Mouse (Mus musculus): Measurements from ENCODE around the gene Wdr6. TPM values are rescaled to one million over a fixed set of nuclear protein-coding genes. Genes with fewer than 3 reads are reported as not detected.

The Wdr6 gene
- polyA plus RNA-seq, 2 experiments = 8.4 TPM

GRCm38 (mm10) chr9:108569381-108570206 is 8.9 kb downstream of the Wdr6 start, which contains the start of gene Dalrd3:
TSS of gene Dalrd3 (plus strand) at chr9:108569886.
- Histone ChIP-seq H3K9me3 (ENCODE audit: control insufficient read depth, low read length) (no peaks in the 10 kb centered on the region), H3K4me1 (replicated peaks; ENCODE audit: control insufficient read depth in 2 of 2, insufficient read depth in 2 of 2, low read length in 1 of 2) (peaks cover 12 to 21% of the 10 kb centered on the region in 2 experiments), H3K27ac (peak within 1 kb of the TSS; percentile 31), H3K4me3 (ENCODE audit: insufficient read depth in 1 of 2, low read depth in 2 of 2, low read length in 2 of 2) (peak within 1 kb of the TSS; percentile 73 to 86), H3K27me3 (ENCODE audit: control insufficient read depth, insufficient read depth, low read length) (no peaks in the 10 kb centered on the region), H3K36me3 (replicated peaks; ENCODE audit: control insufficient read depth, insufficient read depth, low read depth) (peaks cover 12% of the 10 kb centered on the region), H3K9ac (replicated peaks) (peak within 1 kb of the TSS; percentile 46), H3K4me2 (ENCODE audit: low read depth) (peak within 1 kb of the TSS; percentile 99)
- DNase-seq (ENCODE audit: low read depth in 3 of 3, low spot score in 3 of 3) = peak; percentile 89 to 91 (median 90)
- TF ChIP-seq EP300 (IDR thresholded peaks at IDR 0.05; ENCODE audit: low read depth) (no peak), CTCF (IDR thresholded peaks at IDR 0.05; ENCODE audit: low read depth) (no peak)
- WGBS (ENCODE audit: insufficient replicate concordance) = 4% methylated on average over 42 of the region's 42 CpGs
- peak; percentile 58 for ATAC-seq (ENCODE audit: insufficient read depth)

- Histone ChIP-seq H3K4me1 (replicated peaks; ENCODE audit: control insufficient read depth in 2 of 2, insufficient read depth in 2 of 2, low read length in 1 of 2) (peaks cover 17 to 23% of the 10 kb centered on the region in 2 experiments), H3K4me2 (ENCODE audit: low read depth) (peak overlapping the region; percentile 99), H3K27ac (peak overlapping the region; percentile 26), H3K9me3 (ENCODE audit: control insufficient read depth, low read length) (no peaks in the 10 kb centered on the region), H3K36me3 (replicated peaks; ENCODE audit: control insufficient read depth, insufficient read depth, low read depth) (peaks cover 23% of the 10 kb centered on the region), H3K27me3 (ENCODE audit: control insufficient read depth, insufficient read depth, low read length) (no peaks in the 10 kb centered on the region), H3K4me3 (ENCODE audit: insufficient read depth in 1 of 2, low read depth in 2 of 2, low read length in 2 of 2) (peak overlapping the region; percentile 83 to 86), H3K9ac (replicated peaks) (peak overlapping the region; percentile 70)
- 40% methylated on average over 17 of the region's 17 CpGs for WGBS (ENCODE audit: insufficient replicate concordance)
- no peak for TF ChIP-seq EP300 (IDR thresholded peaks at IDR 0.05; ENCODE audit: low read depth)
- TF ChIP-seq CTCF (IDR thresholded peaks at IDR 0.05; ENCODE audit: low read depth) = no peak
- DNase-seq (ENCODE audit: low read depth in 3 of 3, low spot score in 3 of 3) (no peak), ATAC-seq (ENCODE audit: insufficient read depth) (no peak)
Observed at GRCm38 (mm10) chr9:108568511-108568921, 10.0 kb downstream of the Wdr6 start.

GRCm38 (mm10) chr9:108567931-108568419 is 10.6 kb downstream of the Wdr6 start:
- no peak for DNase-seq (ENCODE audit: low read depth in 3 of 3, low spot score in 3 of 3)
- Histone ChIP-seq H3K9me3 (ENCODE audit: control insufficient read depth, low read length) (no peaks in the 10 kb centered on the region), H3K27ac (peak overlapping the region; percentile 93), H3K27me3 (ENCODE audit: control insufficient read depth, insufficient read depth, low read length) (no peaks in the 10 kb centered on the region), H3K4me1 (replicated peaks; ENCODE audit: control insufficient read depth in 2 of 2, insufficient read depth in 2 of 2, low read length in 1 of 2) (peaks cover 17 to 23% of the 10 kb centered on the region in 2 experiments), H3K4me2 (ENCODE audit: low read depth) (peak overlapping the region; percentile 99), H3K4me3 (ENCODE audit: insufficient read depth in 1 of 2, low read depth in 2 of 2, low read length in 2 of 2) (peak overlapping the region; percentile 83 to 86), H3K9ac (replicated peaks) (peak overlapping the region; percentile 70), H3K36me3 (replicated peaks; ENCODE audit: control insufficient read depth, insufficient read depth, low read depth) (peaks cover 28% of the 10 kb centered on the region)
- ATAC-seq (ENCODE audit: insufficient read depth) = no peak
- 3% methylated on average over 18 of the region's 18 CpGs for WGBS (ENCODE audit: insufficient replicate concordance)
- TF ChIP-seq EP300 (IDR thresholded peaks at IDR 0.05; ENCODE audit: low read depth) (no peak), CTCF (IDR thresholded peaks at IDR 0.05; ENCODE audit: low read depth) (no peak)

GRCm38 (mm10) chr9:108566815-108567776 is 11.4 kb downstream of the Wdr6 start, which contains the start of gene Ndufaf3:
TSS of gene Ndufaf3 (minus strand) at chr9:108567434.
- Histone ChIP-seq H3K27me3 (ENCODE audit: control insufficient read depth, insufficient read depth, low read length) (no peaks in the 10 kb centered on the region), H3K4me1 (replicated peaks; ENCODE audit: control insufficient read depth in 2 of 2, insufficient read depth in 2 of 2, low read length in 1 of 2) (peaks cover 17 to 26% of the 10 kb centered on the region in 2 experiments), H3K9me3 (ENCODE audit: control insufficient read depth, low read length) (no peaks in the 10 kb centered on the region), H3K4me3 (ENCODE audit: insufficient read depth in 1 of 2, low read depth in 2 of 2, low read length in 2 of 2) (peak within 1 kb of the TSS; percentile 83 to 86), H3K36me3 (replicated peaks; ENCODE audit: control insufficient read depth, insufficient read depth, low read depth) (peaks cover 28% of the 10 kb centered on the region), H3K4me2 (ENCODE audit: low read depth) (peak within 1 kb of the TSS; percentile 99), H3K9ac (replicated peaks) (peak within 1 kb of the TSS; percentile 87), H3K27ac (peak within 1 kb of the TSS; percentile 93)
- TF ChIP-seq CTCF (IDR thresholded peaks at IDR 0.05; ENCODE audit: low read depth) (peak; percentile 99), EP300 (IDR thresholded peaks at IDR 0.05; ENCODE audit: low read depth) (peak; percentile 29)
- WGBS (ENCODE audit: insufficient replicate concordance) = under 1% methylated on average over 73 of the region's 73 CpGs
- ATAC-seq (ENCODE audit: insufficient read depth) (peak; percentile 83), DNase-seq (ENCODE audit: low read depth in 3 of 3, low spot score in 3 of 3) (peak; percentile 88 to 92 (median 89))

Data from liver, embryonic 14.5 days (tissue).